ENCODE assay signal across 8 mouse cellular contexts in the genomic region with DNA sequence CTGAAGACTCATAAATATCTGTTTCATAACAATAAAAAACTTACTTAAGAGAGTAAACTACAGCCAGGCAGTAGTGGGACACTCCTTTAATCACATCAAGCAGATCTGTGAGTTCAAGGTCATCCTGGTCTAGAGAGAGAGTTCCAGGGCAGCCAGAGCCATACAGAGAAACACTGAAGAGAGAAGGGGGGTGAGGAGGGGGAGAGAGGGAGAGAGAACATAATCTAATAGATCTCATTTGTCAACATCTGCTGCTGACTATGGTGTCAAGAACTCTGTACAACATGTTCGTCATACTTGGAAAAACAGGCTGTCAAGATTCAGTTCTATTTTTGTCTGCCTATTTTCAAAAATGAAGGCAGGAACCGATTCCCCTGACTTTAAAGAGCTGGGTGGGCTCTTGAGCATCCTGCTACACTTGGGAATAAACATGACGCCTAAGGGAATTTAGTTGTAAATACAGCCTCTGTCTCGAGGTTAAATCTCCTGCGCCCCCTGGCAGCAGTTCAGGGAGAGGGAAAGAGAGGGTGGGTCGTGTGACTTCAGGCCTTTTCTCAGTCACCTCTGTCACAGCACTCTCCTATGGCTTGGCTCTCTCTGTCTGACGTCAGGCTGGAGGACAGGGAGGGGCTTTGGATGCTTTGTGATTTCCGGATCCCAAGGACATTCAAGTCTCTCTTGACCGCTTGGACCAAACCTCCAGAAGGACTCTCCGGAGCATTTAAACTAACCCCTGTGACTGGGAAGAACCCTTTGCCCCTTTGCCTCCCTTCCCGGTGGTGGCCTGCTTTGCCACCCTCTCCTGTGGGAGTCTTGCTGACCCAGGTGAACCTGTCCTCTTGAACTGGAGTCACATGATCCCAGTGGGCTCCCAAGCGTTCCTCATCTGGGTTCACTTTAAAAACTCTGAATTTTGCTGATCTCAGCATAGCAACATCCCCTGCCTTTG. TPM values are rescaled to one million over a fixed set of nuclear protein-coding genes. Genes with fewer than 3 reads are reported as not detected.
A peak's percentile ranks its signal among the peaks of the same experiment; 100 is the strongest.
DNase-seq lines count a peak whose midpoint lies in the region; ATAC-seq and TF ChIP-seq lines count a peak whose summit lies in the region.

No protein-coding gene starts in this region.

- no peak for TF ChIP-seq POLR2A in spleen, adult 2 months (IDR thresholded peaks at IDR 0.05; ENCODE audit: low read depth, low read length)

- no peaks in the 10 kb centered on the region for H3K36me3 ChIP-seq in heart, embryonic 15.5 days
- H3K36me3 ChIP-seq in kidney, embryonic 16.5 days (ENCODE audit: insufficient read depth, low read length), result no peaks in the 10 kb centered on the region
- no peaks in the 10 kb centered on the region for H3K36me3 ChIP-seq in spleen, adult 2 months (ENCODE audit: control insufficient read depth, insufficient read depth, low read length)

- ATAC-seq in heart, embryonic 15.5 days (replicated peaks; ENCODE audit: insufficient number of reproducible peaks, insufficient read depth, low FRiP score, low read depth), result peak; percentile 47; the same call in 1 of the 2 replicates
- ATAC-seq in kidney, embryonic 16.5 days (ENCODE audit: low FRiP score, low TSS enrichment), result peak; percentile 95
- no peak for ATAC-seq in inflammation-experienced regulatory T-cells, adult 6 months

- 4% methylated on average over 12 of the region's 12 CpGs for WGBS in heart, embryonic 15.5 days
- 6% methylated on average over 12 of the region's 12 CpGs for WGBS in kidney, embryonic 16.5 days
- WGBS in spleen, adult 2 months, result 30% methylated on average over 12 of the region's 12 CpGs

- peak overlapping the region; percentile 38 for H3K4me2 ChIP-seq in heart, embryonic 15.5 days
- peak overlapping the region; percentile 44 for H3K4me2 ChIP-seq in kidney, embryonic 16.5 days (replicated peaks; ENCODE audit: low read depth, low read length)

- DNase-seq in urinary bladder, postnatal 25 days (ENCODE audit: low spot score), result peak; percentile 36
- no peak for DNase-seq in urinary bladder, postnatal 10 days (ENCODE audit: low spot score)
- peak; percentile 39 for DNase-seq in embryo, embryonic 11.5 days (ENCODE audit: low read depth, low spot score)
- peak; percentile 71 for DNase-seq in lung, postnatal 14 days
- peak in 1 of 2 experiments; percentile 20 for DNase-seq in spleen, adult 2 months (ENCODE audit: low read depth in 1 of 2, low spot score in 2 of 2)

- peaks cover 8% of the 10 kb centered on the region; the same call in 1 of the 2 replicates for H3K4me1 ChIP-seq in heart, embryonic 15.5 days (replicated peaks)
- peaks cover 9% of the 10 kb centered on the region; the same call in 1 of the 2 replicates for H3K4me1 ChIP-seq in kidney, embryonic 16.5 days (ENCODE audit: insufficient read depth, low read length)
- no peaks in the 10 kb centered on the region for H3K4me1 ChIP-seq in spleen, adult 2 months (ENCODE audit: control insufficient read depth, insufficient read depth, insufficient read length)

- H3K27me3 ChIP-seq in heart, embryonic 15.5 days, result no peaks in the 10 kb centered on the region
- H3K27me3 ChIP-seq in kidney, embryonic 16.5 days (ENCODE audit: insufficient read depth, low read length), result no peaks in the 10 kb centered on the region
- H3K27me3 ChIP-seq in spleen, adult 2 months (ENCODE audit: control insufficient read depth, insufficient read depth, low read length), result no peaks in the 10 kb centered on the region

- no peaks in the 10 kb centered on the region for H3K9me3 ChIP-seq in heart, embryonic 15.5 days (replicated peaks)
- H3K9me3 ChIP-seq in kidney, embryonic 16.5 days (ENCODE audit: low read length), result no peaks in the 10 kb centered on the region

- no peak overlapping the region for H3K27ac ChIP-seq in heart, embryonic 15.5 days
- no peak overlapping the region for H3K27ac ChIP-seq in kidney, embryonic 16.5 days (ENCODE audit: low read length)
- H3K27ac ChIP-seq in spleen, adult 2 months (ENCODE audit: insufficient read depth, low read length), result no peak overlapping the region

- peak overlapping the region; percentile 3; the same call in 1 of the 2 replicates for H3K4me3 ChIP-seq in heart, embryonic 15.5 days
- peak overlapping the region; percentile 24 for H3K4me3 ChIP-seq in kidney, embryonic 16.5 days (ENCODE audit: low read length)
- H3K4me3 ChIP-seq in spleen, adult 2 months (ENCODE audit: extremely low read depth, insufficient read depth, insufficient read length), result no peak overlapping the region

- H3K9ac ChIP-seq in heart, embryonic 15.5 days, result no peak overlapping the region
- peak overlapping the region; percentile 54 for H3K9ac ChIP-seq in kidney, embryonic 16.5 days (replicated peaks; ENCODE audit: low read length)

- TF ChIP-seq CTCF in spleen, adult 2 months (IDR thresholded peaks at IDR 0.05; ENCODE audit: extremely low read depth, insufficient read depth, insufficient read length, insufficient replicate concordance), result peak; percentile 19; the same call in 1 of the 2 replicates

RNA-seq across cellular contexts. Expression of gene Cryl1, which starts 9.0 kb away (rescaled TPM):
- 10.8 and 20.0 TPM in 2 replicates for polyA plus RNA-seq in heart, embryonic 15.5 days (2015; fragmentation: Nextera tagmentation; extraction: Ambion mirVana)
- 41.4 and 49.7 TPM in 2 replicates for polyA plus RNA-seq in kidney, embryonic 16.5 days (2015; fragmentation: Nextera tagmentation; extraction: Ambion mirVana)
- 14.7 and 14.9 TPM in 2 replicates for polyA plus RNA-seq in spleen, adult 2 months (2012; rRNA removed)
- 10 to 100 TPM; 14.0 to 26.1 (median 18.7) TPM for polyA plus RNA-seq in inflammation-experienced regulatory T-cells, adult 6 months (2017; shearing (Covaris generic))

RNA-seq across cellular contexts. Expression of gene Ift88, which starts 16.5 kb away (rescaled TPM):
- polyA plus RNA-seq in heart, embryonic 15.5 days (2015; fragmentation: Nextera tagmentation; extraction: Ambion mirVana), result 6.3 TPM in 2 replicates
- polyA plus RNA-seq in kidney, embryonic 16.5 days (2015; fragmentation: Nextera tagmentation; extraction: Ambion mirVana), result 12.0 and 15.3 TPM in 2 replicates
- polyA plus RNA-seq in spleen, adult 2 months (2012; rRNA removed), result 0.50 and 0.62 TPM in 2 replicates
- polyA plus RNA-seq in inflammation-experienced regulatory T-cells, adult 6 months (2017; shearing (Covaris generic)), result 1 to 10 TPM; 2.0 to 4.1 (median 3.8) TPM
